Mouse (Mus musculus) lung, adult 2 months (tissue): ENCODE results near the gene Prdm2.

Experiments used
- CTCF ChIP-seq: fragments of 200-500 bp; IDR thresholded peaks from 2 replicates; pipeline ENCODE4 v1.5.1; 2011; ENCODE audit warnings: mild to moderate bottlenecking, low read length, control low read depth; ENCODE audit not compliant: insufficient read depth
- POLR2A ChIP-seq: fragments of 200-500 bp; IDR thresholded peaks from 2 replicates; pipeline ENCODE4 v1.6.1; 2011; ENCODE audit warnings: low read depth, mild to moderate bottlenecking, control low read depth, low read length, borderline replicate concordance; ENCODE audit errors: extremely low read depth

DNA sequence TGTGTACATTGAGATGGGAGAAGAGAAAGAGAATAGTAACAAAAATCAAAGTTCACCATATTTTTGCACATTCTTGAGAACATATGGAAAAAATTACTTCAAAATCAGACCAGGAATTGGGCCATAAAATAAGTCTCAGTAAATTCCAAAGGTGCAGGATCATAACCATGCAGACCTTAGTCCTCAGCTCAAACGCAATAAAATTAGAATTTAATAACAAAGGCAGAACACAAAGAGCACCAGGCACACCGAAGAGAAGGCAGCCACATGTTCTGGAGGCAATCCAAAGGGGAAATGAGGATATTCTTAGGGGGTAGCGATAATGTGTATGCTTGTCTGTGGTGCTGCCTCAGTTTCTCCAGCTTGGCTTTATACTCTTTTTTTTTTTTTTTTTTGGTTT lies 18.3 kb upstream of the Prdm2 start:
- TF ChIP-seq POLR2A (no peak), CTCF (no peak)
